ENCODE assay signal across 12 mouse cellular contexts in the genomic region with DNA sequence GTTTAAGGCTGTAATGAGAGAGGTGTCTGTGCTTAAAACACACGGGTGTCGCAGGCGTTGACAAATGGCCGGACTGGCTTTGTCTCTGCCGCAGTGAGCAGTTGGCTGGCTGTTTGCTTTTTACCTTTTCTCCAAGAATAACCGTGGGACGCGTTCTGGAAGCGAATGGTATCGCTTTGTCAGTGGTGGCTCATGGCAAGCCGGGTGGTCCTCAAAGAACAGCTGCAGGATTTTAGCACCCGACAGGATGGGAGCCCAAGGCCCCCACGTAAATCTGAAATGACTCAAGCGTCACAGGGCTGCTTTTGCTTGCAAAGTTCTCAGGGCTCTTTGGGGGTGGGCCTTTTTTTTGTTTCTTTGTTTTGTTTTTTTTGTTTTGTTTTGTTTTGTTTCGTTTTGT.
DNase-seq lines count a peak whose midpoint lies in the region; ATAC-seq lines count a peak whose summit lies in the region.
"Had no signal": no experiment of that assay in that cellular context is flagged by ENCODE, and none has a peak within 500 bp of the region (broad histone marks: within the 10 kb centered on the region; RNA-seq: fewer than 3 reads in every experiment).

No protein-coding gene starts in this region.

- peak; percentile 42; the same call in 1 of the 2 replicates for ATAC-seq in forebrain, embryonic 14.5 days
- no peak for ATAC-seq in hindbrain, embryonic 15.5 days (ENCODE audit: low FRiP score, low read depth)
- no peak for ATAC-seq in limb, embryonic 15.5 days (ENCODE audit: insufficient number of reproducible peaks, low FRiP score, low TSS enrichment, low read depth)

- 59% methylated on average over 15 of the region's 15 CpGs for WGBS in forebrain, embryonic 14.5 days
- WGBS in hindbrain, embryonic 15.5 days = 40% methylated on average over 15 of the region's 15 CpGs
- WGBS in limb, embryonic 15.5 days = 25% methylated on average over 15 of the region's 15 CpGs

- no peaks in the 10 kb centered on the region; the same call in 1 of the 2 replicates for H3K4me1 ChIP-seq in forebrain, embryonic 14.5 days (ENCODE audit: control insufficient read depth, insufficient read depth, low read length)
- peaks cover 18% of the 10 kb centered on the region for H3K4me1 ChIP-seq in hindbrain, embryonic 15.5 days (replicated peaks)
- H3K4me1 ChIP-seq in limb, embryonic 15.5 days = peaks cover 12% of the 10 kb centered on the region

- H3K27me3 ChIP-seq in forebrain, embryonic 14.5 days (replicated peaks; ENCODE audit: control insufficient read depth, insufficient read depth, low read length) = no peaks in the 10 kb centered on the region
- no peaks in the 10 kb centered on the region for H3K27me3 ChIP-seq in hindbrain, embryonic 15.5 days
- H3K27me3 ChIP-seq in limb, embryonic 15.5 days = peaks cover 5% of the 10 kb centered on the region; the same call in 1 of the 2 replicates

- peak; percentile 7 for DNase-seq in kidney, adult 9 months
- no peak for DNase-seq in kidney, postnatal 36 days
- DNase-seq in forebrain, embryonic 14.5 days (ENCODE audit: low spot score) = peak; percentile 41
- DNase-seq in gastrocnemius, adult 18-20 months (ENCODE audit: low spot score) = no peak
- no peak for DNase-seq in urinary bladder, postnatal 4 days (ENCODE audit: low spot score in 2 of 2)
- DNase-seq in layer of hippocampus, postnatal 10 days (ENCODE audit: low spot score in 2 of 2) = no peak
- DNase-seq: heart, adult 18-20 months; left cerebral cortex, postnatal 4 days; midbrain, embryonic 14.5 days; right cerebral cortex, adult 18-20 months had no signal

- no peak overlapping the region for H3K4me3 ChIP-seq in forebrain, embryonic 14.5 days (ENCODE audit: low read depth, low read length)
- no peak overlapping the region for H3K4me3 ChIP-seq in hindbrain, embryonic 15.5 days
- H3K4me3 ChIP-seq in limb, embryonic 15.5 days = no peak overlapping the region

- no peaks in the 10 kb centered on the region for H3K9me3 ChIP-seq in forebrain, embryonic 14.5 days (replicated peaks; ENCODE audit: control insufficient read depth, low read length)
- H3K9me3 ChIP-seq in hindbrain, embryonic 15.5 days = no peaks in the 10 kb centered on the region
- no peaks in the 10 kb centered on the region for H3K9me3 ChIP-seq in limb, embryonic 15.5 days

- no peaks in the 10 kb centered on the region for H3K36me3 ChIP-seq in forebrain, embryonic 14.5 days (ENCODE audit: control insufficient read depth, insufficient read depth, low read length)
- H3K36me3 ChIP-seq in hindbrain, embryonic 15.5 days = no peaks in the 10 kb centered on the region
- no peaks in the 10 kb centered on the region for H3K36me3 ChIP-seq in limb, embryonic 15.5 days

- H3K27ac ChIP-seq in forebrain, embryonic 14.5 days (ENCODE audit: low read depth, low read length) = no peak overlapping the region
- H3K27ac ChIP-seq in hindbrain, embryonic 15.5 days (replicated peaks) = peak overlapping the region; percentile 73
- no peak overlapping the region for H3K27ac ChIP-seq in limb, embryonic 15.5 days

- H3K4me2 ChIP-seq in forebrain, embryonic 14.5 days (ENCODE audit: low read length) = peak overlapping the region; percentile 9; the same call in 1 of the 2 replicates
- H3K4me2 ChIP-seq in hindbrain, embryonic 15.5 days = peak overlapping the region; percentile 32
- H3K4me2 ChIP-seq in limb, embryonic 15.5 days = peak overlapping the region; percentile 10; the same call in 1 of the 2 replicates

- peak overlapping the region; percentile 5; the same call in 1 of the 2 replicates for H3K9ac ChIP-seq in forebrain, embryonic 14.5 days (ENCODE audit: low read length)
- 0 out of 2 replicates have a peak overlapping the region, but pooled peaks have one; percentile 3 for H3K9ac ChIP-seq in hindbrain, embryonic 15.5 days
- no peak overlapping the region for H3K9ac ChIP-seq in limb, embryonic 15.5 days

Comparison
In these comparisons a context has a peak if more than half of its experiments do, and no peak if none do; other contexts are left out.
1. DNase-seq: peak in kidney, adult 9 months (single experiment) and forebrain, embryonic 14.5 days (single experiment); none in kidney, postnatal 36 days (0 of 2), gastrocnemius, adult 18-20 months (single experiment), urinary bladder, postnatal 4 days (0 of 2) and layer of hippocampus, postnatal 10 days (0 of 2).
2. Peak in every context shown above with its lines, with median percentiles within 50 percentile points of each other: H3K4me2 ChIP-seq.